Mouse (Mus musculus) urinary bladder, adult 18-20 months (tissue): ENCODE measurements at regions not wholly inside any gene's neighbourhood (a gene's known extent, or its start where the extent isn't known, plus 50 kb on each side); places are given as distances from the start of the nearest gene placed in this dataset.

Experiments used
- DNase-seq, 2 experiments: peaks; one replicate each; pipeline ENCODE4 v3.0.0; 2022; ENCODE audit warnings: low spot score in 2 of 2, mixed read lengths in 2 of 2

GRCm38 (mm10) chr12:27499276-27499675 is 156.9 kb upstream of the Sox11 start:
- no peak for DNase-seq

DNA sequence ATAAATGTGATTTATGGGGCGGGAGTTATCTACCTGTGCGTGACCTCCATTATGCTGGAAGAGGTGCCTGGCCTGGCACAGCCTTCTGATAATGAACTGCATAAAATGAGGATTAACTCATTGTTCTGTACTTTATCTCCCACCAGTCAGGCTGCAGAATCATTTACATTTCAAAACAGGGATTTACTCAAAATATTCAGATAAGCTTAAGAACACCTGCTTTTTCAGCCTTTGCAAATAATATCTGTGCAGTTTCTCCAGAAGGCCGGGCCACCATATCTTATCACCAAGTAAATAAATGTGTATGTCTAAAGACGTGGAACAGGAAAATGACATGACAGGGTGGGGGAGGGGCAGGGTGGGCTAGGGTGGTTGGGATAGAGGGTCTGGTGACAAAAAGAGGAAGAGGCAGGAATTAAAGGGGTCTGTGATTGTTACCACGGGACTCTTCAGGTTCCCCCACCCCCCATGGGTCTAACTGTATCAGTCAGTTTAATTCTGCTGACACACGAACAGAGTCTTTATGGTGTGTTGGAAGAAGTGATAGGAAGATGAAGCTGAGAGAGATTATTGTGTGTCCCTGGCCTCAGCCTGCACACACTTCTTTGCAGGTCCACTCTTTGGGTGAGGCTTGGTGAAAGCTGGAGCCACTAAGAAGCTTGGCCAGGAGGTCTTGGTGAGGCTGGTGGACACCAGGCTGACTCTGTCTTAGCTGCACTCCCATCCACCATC is 154.6 kb upstream of the Sox11 start:
- DNase-seq = no peak

DNA sequence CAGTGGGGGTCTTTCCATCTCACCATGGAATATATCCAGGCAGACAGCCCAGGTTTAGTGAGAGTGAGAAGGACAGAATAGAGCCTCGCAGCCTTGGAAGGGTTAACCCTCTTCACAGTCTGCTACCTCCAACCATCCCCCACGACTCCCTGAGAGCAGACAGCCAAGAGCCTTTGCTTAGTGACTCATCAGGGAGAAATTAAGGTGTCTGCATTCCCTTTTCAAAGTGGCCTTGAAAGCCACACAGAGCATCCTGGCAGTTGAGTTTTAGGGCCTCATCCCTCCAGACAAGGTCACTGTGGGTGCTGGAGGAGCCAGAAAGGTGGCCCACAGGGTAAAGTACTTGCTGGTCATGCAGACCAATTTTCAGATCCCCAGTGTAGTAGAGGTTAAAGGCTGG is 149.9 kb upstream of the Sox11 start:
- no peak for DNase-seq

DNA sequence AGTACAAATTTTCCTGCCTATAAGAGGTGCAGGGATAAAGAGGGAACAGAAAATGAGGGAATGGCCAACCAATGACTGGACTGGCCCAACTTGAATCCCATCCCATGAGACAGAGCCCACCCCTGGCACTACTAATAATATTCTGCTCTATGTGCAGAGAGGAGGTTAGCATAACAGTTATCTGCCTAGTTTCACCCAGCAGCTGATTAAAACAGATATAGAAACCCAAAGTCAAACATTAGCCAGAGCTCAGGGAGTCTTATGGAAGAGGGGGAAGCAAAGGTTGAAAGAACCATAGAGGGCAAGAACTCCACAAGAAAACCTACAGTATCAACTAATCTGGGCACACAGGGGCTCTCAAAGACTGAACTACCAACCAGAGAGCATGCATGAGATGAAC is 138.9 kb upstream of the Sox11 start:
- no peak for DNase-seq

DNA sequence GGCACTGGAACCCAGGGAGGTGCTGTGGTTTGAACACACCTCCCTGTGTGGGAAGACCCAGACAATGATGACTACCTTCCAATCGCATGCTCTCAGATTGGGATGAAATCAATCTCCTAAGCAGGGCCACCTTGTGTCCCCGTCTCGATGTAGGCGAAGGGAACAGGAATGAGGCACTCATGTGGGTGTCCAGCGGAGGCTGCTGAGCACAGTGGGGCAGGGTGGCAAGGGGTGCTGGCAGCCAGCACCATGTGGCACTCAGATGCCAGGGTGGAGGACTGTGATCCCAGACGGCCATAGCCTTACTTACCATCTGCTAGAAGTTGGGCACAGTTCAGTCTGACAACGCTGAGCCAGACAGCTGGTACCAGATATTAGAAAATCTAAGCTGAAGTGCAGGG is 137.2 kb upstream of the Sox11 start:
- no peak for DNase-seq

DNA sequence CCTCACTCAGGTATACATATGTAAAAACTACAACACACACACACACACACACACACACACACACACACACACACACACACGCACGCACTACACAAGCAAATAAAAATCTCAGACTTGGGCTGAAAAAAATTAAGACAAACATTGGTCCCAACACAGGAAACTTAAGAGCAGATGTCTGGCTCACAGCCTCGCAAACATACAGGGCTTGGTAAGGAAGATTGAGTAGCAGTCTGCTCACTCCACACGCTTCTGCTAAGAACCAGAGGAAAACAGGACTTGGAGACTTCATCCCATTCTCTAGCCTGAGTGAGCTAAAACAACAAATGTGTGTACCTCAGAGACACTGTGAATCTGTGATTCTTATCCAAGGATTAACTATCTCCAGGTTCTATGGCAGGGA is 132.3 kb upstream of the Sox11 start:
- DNase-seq = no peak

DNA sequence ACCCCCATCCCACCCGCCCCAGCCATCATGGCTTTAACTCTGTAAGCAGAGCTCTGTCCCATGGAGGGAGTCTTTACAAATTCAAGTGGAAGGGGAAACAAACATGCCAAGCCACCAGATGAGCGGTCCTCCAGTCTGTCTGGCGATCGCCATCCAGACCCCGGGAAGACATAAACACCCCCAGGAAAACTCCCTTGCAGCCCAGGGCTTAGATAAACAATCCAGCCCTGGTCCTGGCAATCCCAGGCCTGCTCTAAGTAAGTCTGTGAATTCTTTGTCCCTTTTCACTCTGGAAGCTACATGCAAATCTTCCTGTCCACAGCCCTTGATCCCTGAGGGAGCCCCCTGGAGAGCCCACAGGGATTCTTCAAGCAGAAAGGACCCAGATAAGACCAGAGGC is 129.2 kb upstream of the Sox11 start:
- DNase-seq = no peak

DNA sequence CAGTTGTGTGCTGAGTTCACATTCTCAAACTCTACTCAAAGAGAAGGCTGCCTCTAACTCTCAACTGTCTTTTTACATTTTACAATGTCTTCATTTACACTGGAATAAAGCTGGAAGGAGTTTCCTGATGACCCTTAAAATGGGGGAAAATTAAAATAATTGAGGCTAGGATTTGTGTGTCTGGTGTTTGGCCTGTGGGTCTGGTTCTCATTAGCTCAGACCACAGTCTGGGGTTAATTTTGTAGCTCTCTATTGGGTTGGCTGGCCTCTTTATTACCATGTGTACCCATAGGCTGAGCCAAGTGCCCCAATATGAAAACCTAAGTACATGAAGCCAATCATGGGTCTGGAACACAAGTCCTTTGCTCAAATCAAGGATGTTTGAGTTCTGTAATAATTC is 128.0 kb upstream of the Sox11 start:
- DNase-seq = no peak

- DNase-seq = no peak
Observed at GRCm38 (mm10) chr12:27468782-27469181, 126.4 kb upstream of the Sox11 start.

GRCm38 (mm10) chr12:27468141-27468540 is 125.8 kb upstream of the Sox11 start:
- DNase-seq = no peak

DNA sequence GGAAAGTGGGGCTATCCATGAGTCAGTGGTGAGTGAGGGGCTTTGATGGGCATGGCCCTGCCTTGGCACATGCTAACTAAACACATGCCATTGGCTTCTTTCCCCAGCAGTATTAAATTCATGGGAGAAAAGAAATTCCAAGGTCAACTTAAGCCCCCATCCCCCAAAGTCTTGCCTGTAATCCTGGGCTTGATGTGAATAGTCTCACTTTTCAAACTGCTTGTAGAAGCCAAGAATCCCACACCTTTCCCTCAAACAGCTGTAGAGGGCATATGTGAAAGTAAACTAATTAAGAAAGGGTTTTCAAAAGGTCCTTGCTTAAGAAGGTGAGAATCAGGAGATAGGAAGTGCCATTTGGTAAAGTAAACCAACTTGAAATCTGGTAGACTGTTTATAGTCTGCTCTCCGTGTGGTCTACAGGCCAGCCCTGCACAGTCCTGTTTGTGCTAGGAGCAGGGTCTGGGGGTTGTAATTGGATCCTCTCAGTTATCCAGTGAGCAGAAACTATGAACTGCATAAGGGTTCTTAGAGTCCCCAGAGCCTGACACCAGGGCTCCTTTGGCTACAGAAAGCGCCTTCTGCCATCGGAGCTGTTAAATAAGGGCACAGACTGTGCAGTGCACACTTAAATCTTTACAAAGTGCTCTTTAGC is 123.3 kb upstream of the Sox11 start:
- DNase-seq = no peak

- DNase-seq = no peak
Observed at GRCm38 (mm10) chr12:27458674-27459073, 116.3 kb upstream of the Sox11 start.

DNA sequence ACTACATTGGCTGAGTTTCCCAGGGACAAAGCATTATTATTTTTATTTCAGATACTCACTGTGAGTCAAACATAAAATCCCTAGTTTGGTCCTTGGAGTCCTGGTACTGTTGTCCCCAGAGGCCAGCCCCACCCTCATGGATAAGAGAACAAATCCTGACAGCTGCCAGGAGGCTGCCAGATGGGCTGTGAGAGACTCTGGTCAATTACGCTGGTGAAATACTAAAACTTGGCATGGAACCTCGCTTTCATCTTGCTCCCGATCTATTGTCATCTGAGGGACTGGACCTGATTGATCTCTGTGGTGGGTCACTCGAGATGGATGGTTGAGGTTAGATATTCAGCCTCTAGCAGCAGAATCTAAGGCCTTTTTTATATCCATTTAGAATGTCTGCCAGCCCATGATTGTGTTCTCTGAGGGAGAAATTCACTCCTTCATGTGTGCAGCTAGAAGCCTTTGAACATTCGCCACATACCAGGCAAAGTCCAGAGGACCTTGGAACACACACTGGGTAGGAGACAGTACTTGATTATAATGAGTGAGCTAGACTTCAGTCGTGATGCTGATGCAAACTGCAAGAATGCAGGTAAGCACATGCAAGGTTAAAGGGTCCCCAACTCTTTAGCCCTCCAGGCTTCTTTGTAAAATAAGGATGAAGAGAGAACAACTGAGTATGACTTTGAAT is 95.4 kb upstream of the Sox11 start:
- no peak for DNase-seq

DNA sequence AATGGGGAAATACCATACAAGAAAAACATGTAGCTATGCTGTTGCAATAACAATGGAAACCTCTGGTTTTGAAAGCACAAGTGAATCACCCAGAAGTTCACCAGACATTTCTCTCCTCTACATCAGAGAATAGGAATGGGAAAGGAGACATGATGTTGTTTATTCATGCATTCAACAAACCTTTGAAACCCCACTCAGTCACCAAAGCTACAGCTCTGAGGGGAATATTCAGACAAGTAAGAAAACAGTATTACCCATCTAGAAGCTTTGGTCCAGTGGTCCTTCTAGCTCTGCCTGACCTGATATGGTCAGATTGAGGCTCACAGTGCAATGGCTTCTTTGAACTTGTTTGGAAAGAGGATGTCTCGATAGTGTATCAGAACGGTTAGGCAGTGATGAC is 89.0 kb upstream of the Sox11 start:
- DNase-seq = no peak

DNA sequence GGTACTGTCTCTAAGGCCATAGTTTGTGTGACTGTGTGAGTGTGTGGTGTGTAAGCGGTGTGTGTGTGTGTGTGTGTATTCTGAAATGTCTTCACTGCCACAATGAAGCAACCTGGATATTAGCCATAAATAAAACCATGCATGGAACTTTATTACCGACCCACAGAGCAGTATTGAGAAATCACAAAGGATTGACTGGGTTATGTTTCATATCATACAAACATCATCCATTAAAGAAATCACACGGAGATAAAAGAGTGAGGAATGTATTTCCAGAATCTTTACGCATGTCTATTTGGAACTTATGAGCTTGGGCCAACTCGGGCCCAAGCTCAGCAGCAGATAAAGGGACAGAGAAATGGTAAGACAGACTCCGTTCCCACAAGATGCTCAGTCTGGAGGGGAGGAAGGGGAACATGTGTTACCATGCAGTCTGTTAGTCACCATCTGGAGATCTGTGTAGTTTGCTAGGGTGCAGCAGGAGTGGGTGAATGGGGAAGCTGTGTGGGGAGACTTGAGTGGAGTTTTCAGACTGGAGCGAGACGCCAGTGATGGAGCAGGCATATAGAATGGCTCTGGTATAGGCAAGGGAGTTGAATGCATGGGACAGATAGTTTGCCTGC is 75.1 kb upstream of the Sox11 start:
- DNase-seq = no peak

DNA sequence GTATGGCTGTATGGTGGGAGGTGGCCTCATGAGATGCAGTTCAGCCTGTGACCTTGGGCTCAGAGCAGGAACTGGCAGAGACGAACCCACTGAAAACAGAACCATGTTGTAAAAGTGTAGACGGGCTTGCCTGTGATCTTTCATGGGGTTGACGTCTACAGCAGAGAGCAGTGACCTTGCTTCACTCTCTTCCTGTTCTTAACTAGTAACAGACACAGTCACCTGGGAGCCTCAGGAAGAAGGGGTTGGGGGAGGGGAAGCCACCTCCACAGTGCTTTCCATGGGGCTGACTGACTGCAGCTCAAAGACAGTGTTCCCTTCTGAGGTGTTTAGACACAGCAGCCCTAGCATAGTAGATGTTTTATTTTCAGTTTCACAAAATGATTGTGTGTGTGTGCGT is 68.2 kb upstream of the Sox11 start:
- DNase-seq = no peak

GRCm38 (mm10) chr12:27408440-27408839 is 66.1 kb upstream of the Sox11 start:
- DNase-seq = no peak

GRCm38 (mm10) chr12:27399392-27399791 is 57.0 kb upstream of the Sox11 start:
- DNase-seq = no peak
